Mouse (Mus musculus) cerebellum, postnatal 14 days (tissue): ENCODE measurements around the gene Srrd.

Experiments
- DNase-seq, 2 experiments: peaks; one replicate each; pipeline ENCODE4 v3.0.0; 2021; ENCODE audit warnings: mixed read lengths in 2 of 2

Srrd gene

DNA sequence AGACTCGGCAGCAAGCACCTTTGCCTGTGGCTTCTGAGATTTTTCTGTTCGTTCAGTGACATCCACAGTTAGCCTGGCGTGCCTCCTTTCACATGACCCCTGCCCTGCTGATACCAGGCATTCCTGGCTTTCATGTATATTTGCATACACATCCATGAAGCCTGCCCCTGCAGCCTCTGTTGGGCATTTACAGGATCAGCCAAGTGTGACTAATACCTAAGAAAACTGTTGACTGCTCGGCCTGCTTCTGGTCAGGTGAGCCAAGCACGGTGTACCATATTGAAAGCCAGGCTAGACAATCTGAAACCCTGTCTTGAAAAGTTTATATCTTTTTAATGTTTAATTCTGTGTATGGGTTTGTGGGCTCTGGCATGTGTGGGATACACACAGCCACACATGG lies 26.4 kb downstream of the Srrd start:
- DNase-seq = no peak

DNA sequence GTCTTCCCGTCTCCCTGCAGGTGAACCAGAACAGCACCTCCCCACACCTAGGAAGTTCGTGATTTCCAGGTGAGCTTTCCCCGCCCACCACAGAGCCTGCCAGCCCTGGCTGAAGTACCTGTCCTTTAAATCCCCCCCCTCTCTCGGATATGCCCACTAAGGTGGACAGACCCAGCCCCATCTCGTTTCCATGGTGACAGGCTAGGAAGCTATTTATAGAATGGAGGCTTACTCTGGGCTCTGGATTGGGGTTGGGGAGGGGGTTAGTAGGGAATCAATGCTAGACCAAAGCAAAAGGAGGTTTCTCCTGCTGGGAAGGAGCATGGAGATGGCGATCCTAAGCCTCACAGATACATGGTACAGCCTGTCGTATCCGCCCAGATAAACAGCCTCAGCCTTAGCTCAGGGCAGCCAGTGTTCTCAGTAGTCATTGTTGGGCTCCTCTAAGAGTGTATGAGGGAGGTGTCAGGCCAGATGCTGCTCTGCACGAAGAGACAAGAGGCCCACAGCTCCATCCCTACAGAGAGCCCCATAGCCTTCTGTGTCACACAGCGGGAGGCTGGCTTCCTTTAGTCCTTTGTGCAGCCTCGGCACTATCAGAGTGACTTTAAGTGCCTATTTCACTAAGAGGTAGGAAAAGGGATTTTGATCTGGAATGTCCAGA lies 29.5 kb downstream of the Srrd start:
- no peak for DNase-seq

DNA sequence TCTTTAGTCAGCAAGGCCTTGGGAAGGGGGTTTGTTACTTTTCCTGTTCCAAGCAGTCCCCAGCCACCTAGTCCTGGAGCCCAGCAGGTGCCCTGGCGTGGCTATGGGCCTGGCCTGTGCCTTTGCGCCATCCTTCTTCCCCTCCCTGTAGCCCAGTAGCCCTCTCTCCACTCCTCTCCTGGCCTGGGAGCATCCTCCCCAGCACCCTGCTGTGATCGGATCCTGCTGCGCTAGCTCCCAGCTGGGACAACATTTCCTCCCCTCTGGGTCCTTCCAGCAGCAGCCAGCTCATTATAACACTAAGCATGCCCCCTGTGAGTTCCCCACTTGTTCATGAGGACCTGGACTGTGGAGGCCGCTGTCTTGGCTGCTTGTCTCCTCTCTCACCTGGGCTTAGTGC lies 37.0 kb downstream of the Srrd start:
- DNase-seq = no peak

DNA sequence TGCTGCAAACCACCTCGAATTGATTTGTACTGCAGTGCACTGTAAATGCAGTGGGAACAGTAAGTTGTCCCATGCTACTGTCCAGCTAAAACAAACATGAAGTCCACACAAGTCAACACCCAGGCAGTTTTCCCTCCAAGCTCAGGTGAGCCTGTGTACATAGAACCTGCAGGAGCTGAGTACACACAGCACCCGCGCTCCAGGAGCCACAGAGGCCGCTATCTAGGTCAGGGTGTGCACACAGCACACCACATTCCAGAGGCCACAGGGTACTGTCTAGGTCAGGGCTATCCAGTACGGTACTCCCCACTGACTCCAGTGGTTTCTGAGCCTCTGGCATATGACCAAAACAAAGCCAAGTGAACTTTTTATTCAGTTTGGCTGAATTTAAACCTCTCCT lies 40.5 kb downstream of the Srrd start:
- DNase-seq = no peak

DNA sequence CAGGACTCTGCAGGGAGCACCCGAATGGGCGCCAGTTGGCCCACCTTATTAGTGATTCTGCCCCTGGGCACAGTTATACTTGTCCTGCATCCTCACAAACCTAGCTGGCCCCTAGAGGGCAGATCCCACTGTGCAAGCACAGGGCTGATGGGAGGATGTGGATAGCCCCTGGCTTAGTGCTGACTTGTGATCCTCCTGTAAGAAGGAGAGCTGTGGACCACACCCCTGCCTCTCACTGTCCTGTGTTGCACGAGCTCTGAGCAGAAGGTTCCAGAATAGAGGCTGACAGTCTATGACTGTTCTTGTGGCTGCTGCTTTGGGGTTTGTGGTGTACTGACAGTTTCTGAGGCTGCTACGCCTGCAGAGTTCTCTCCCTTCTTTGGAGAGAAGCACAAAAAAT lies 41.1 kb downstream of the Srrd start:
- no peak for DNase-seq

DNA sequence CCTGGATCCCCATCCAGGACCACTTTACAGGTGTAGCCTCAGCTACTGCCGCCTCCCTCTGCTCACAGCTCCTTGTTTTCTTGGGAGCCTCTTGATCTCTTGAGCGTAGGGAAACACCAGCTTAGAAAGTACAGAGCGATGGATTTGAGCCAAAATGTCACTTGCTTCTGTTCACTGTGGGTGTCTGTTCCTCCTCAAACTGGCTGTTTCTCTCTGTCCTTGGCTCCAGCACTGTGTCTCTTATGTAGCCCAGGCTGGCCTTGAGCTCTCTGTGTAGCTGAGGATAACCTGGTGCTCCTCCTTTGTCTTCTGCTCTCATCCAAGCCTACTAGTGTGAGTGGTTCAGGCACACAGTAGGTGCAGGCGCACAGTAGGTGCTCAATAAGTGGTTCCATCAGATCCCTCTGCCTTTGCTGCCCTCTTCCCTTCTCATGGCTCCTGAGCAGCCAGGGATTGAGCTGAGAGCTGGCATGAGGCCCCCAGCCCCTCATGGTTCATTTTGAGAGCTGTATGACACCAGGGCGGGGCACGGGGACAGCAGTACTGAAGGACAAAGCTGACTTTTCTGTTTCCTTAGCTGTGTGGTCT lies 42.0 kb downstream of the Srrd start:
- DNase-seq = no peak

DNA sequence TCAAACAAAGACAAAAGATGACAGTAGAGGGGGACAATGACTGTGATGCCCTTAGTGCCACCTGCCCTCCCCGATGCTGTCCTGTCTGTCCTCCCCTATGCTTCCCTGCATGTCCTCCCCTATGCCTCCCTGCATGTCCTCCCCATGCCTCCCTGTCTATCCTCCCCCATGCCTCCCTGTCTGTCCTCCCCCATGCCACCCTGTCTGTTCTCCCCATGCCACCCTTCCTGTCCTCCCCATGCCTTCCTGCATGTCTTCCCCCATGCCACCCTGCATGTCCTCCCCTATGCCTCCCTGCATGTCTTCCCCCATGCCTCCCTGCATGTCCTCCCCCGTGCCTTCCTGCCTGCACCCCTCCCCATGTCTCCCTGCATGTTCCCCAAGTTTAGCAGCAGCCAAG lies 42.7 kb downstream of the Srrd start:
- DNase-seq = no peak

DNA sequence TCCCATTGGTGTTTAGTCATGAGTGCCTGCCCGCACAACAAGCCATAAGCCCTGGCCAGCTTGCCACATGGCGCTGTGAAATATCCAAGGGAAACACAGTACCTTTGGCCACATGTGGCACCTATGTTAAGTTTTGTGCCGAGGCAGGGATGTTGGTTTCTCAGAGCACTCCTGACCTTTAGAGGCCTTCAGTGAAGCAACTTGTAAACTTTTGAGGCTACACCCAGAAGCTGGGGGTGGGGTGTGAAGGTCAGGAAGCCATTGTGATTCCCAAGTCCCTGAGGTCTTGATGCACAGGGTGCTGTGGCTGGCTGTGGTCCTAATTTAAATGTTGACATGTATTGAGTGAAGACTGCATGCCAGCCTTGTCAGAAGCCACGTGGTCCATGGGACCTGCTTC lies 43.4 kb downstream of the Srrd start:
- DNase-seq = no peak

DNA sequence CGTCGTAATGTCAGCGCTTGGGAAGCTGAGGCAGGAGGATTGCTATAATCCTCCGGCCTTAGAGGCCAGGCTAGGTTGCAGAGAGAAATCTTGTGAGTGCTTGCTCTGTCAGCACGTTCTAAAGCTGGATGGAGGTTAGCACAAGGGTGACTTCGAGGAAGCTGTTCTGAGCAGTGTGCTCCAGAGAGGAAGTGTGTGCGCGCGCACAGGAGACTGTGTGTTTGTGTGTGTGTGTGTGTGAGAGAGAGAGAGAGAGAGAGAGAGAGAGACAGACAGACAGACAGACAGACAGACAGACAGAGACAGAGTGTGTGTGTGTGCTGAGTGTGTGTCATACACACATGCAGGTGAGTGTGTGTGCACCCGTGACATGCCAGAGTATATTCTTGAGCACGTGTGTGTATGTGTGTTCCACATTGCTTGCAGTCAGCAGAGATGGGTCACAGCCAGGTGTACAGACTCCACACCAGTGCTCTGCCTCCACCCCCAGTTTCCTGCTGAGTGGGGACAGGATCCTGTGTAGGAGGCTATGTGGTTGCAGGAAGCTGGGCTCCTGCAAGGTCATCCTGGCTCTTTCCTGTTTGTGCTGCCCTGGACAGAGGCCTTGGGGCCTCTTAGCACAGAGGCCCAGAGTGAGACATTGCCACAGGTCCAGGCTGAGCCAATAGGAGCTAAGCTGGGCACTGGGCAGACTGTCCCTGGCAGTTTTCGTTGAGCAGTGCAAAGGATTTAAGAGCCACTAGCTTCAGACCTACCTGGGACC lies 44.4 kb downstream of the Srrd start:
- DNase-seq = no peak

DNA sequence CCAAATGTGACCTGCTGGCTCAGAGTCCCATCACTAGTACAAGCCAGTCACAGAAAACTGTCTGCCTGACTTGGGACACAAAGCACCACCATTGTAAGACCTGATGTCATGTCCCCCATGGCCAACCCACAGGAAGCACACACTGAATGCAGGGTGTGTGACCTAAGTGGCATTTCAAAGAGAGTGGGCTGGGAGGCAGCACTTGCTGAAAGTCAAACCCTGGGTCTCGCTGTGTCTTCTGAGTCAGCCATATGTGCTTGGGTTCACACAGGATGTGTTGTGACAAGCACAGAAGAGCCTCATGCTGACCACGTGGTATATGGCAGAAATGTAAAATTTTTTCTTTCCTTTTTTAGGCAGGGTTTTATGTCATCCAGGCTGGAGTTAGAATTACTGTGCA lies 45.6 kb downstream of the Srrd start:
- no peak for DNase-seq

DNA sequence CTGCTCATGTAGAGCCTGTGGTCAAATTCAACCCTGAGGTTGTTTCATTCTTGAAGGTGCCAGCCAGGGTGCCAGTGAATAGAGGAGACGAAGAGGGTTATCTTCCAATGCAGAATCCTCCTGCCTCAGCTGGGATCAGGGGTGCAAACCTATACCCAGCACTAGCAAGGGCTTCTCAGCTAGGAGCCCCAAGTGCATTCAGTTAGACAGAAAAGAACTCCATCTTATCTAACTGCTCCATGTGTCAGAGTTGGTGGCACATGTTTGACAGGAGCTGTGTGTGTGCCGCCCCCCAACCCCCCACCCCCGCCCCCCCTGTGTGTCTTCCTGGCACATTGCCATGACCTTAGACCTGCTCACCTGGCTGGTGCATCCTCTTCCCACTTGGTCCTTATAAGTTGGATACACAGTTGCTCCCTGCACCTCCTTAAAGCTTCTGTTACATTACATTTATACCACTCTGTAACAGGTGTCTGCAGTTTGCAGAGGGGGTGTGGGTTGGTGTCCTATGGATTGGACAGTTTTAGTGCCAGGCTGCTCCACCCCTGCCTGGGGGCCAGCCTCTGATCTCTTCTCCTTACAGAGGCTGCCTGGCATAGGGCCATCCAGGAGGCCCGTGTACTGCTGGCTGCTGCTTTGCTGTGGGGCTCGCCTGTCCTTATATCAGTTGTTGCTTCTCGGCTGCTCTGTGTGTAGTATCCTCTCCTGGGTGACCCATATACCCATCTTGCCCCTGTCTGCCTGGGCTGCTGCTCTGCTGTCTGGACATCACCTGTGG lies 46.2 kb downstream of the Srrd start:
- DNase-seq = no peak

DNA sequence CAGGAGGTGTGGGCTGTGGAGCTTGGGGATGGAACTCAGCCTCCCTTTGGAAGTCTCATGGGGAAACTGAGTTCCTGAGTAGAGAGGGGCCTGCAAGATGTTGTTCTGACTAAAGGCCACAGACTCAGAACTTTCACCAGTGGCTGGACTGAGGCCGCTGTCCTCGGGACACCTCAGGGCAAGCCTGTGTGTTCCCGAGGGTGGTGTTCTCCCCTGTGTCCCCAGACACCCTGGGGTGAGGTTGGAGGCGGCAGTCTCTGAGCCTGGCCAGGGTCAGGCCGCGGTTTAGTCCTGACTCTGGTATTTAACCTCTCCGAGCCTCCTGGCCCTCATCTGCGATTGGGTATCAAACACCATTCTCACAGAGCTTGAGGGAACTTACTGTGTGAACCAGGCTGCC lies 47.3 kb downstream of the Srrd start:
- no peak for DNase-seq

DNA sequence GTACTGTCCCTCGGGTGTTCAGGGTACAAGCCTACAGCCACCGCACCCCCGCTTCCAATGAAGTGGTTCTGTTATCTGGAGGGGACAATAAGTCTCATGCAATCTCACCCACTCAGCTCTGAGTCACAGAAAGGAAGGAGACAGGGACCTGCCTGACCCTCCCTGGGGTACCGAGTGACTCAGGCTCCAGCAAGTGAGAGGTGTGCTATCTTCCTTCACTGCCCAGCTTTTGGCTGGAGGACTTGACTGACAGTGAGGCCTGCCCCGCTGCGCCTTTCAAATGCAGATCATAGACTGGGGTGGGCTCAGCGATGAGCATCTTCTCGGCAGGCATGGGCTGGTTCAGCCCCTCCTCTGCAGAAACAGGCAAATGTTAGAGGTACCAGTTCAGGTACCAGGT lies 47.7 kb downstream of the Srrd start:
- no peak for DNase-seq

DNA sequence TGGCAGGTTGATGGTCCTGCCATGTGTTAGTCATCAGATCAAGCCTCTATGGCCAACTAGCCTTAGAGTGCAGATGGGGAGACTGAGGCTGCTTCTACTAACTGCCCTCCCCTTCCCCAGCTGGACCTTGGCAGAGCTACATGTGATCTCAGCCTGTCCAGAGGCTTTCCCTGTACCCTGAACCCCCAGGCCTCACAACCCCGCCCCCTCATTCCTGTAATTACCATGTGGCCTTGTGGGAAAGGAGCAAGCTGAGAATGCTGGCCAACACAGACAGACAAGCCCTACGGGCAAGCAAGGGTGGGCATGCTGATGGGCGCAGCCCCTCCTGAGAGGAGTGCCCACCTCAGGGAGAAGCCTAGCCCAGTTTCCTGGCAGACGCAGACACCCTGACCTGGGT lies 48.1 kb downstream of the Srrd start:
- no peak for DNase-seq

DNA sequence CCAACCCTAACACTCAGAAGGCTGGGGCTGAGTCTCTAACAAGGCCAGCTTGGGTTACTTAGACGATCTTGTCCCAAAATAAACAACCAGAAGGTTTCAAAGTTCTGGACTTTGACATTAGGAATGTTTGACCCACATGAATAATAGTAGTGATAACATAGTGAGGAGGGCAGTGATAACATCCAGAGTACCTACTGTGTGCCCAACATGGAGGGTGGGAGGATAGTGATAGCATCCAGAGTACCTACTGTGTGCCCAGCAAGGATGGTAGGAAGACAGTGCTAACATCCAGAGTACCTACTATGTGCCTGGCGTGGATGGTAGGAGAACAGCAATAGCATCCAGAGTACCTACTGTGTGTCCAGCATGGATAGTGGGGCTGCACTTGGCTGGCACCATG lies 49.0 kb downstream of the Srrd start:
- no peak for DNase-seq

DNA sequence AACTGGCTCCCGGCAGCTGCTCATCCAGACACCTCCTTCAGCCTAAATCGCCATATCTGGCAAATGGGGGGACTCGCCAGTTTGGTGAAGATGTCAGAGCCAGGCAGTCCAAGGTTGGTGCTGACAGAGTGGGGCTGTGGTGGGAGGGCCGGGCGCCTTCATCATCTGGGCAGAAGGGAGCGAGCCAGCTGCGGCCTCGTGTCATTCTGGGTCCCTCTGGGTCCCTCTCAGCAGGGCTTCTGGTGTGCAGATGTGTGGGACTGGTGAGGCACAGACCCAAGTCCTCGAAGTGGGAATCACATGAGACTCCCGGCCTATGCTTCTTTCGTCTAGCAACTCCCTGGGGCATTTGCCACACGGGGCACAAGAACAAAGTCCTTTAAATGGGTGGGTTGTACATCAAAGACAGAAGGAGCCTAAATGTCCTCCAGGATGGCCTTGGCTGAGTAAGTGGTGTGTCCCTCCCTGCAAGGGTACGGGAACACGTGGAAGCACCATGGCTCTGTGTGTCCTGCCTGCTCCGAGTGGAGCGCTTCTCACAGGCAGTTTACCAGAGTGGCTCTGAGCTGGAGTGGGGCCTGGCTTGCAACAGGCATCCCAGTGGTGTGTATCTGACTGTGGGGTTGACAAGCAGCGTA lies 50.4 kb downstream of the Srrd start:
- no peak for DNase-seq

DNA sequence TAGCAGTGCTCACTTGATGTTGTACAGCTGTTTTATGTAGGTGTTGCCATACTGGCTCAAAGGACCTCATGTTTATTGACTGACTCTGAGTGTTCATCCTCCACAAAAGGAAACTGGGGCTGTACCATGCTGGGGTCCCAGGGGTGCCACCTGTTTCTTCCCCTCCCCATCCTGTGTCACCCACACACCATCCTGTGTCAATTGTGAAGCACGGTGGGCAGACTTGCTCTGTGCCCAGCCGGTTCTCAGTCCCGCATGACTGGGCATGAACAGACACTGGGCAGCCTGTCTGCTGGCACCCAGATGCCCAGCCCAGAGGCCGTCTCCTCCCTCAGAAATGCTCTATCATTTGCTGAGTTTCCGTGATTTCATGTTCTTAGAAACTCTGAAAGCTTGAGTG lies 51.0 kb downstream of the Srrd start:
- DNase-seq = peak in 1 of 2 experiments; percentile 44

DNA sequence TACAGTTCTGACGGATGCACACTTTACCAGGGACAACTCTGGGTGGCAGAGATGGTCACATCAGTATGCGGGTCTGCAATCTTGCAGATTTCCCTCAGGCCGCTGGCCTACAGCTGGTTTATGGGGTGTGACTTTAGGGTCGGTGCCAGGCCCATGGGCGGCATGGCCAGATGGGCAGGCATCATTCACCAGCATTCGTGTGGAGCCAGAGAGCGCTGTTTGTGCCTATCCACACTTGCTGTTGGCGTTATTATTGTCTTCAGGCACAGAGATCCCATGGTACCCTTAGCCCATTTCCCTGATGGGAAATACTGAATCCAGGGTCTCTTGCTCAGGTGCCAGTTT lies 52.3 kb downstream of the Srrd start:
- no peak for DNase-seq

DNA sequence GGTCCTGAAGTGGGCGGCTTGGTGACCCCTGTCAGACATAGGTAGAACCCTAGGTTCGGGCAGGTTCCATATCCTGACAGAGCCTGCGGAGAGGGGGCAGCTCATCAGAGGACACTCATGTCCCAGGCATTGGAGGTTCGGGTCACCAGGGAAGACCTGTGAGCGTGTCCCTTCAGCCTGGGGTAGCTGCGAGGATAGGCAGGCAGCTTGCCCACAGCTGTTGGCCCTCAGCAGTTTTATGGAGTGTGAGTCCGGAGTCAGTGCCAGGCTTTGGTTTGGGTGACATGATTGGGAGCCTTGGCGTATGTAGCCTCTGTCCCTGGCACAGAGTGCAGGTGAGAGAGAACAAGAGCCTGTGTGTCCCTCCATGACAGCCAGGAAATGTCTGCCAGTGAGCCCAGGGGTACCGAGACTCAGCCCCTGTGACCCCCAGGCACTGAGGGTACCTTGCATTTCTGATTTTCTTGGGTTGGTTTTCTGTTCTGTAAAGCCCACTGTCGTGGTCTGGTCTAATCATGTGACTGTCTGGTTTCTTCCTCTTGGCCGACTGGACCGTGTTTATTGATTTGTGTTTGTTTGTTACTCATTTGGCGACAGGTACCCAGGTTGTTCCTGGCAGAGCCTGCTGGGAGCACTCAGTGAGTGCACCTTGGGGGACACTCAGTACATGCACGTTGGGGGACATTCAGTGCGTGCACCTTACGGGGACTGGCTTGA lies 52.9 kb downstream of the Srrd start:
- DNase-seq = peak; percentile 69 to 77

DNA sequence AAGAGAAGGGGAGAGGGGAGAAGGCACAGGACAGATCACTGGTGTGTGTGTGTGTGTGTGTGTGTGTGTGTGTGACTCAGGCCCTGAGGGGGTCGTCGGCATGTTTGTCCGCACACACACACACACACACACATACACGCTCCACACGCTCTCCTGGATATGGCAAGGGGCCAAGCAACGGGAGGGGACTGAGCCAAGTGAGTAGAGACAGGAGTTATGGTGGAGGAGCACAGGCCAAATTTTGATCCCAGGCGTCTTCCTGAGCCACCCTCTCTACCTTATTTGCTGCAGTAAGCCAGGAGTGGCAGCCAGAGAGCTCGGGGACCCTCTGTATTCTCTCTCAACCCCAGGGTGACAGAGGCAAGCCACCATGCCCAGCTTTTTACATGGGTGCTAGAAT lies 53.6 kb downstream of the Srrd start:
- DNase-seq = peak; percentile 74 to 86

DNA sequence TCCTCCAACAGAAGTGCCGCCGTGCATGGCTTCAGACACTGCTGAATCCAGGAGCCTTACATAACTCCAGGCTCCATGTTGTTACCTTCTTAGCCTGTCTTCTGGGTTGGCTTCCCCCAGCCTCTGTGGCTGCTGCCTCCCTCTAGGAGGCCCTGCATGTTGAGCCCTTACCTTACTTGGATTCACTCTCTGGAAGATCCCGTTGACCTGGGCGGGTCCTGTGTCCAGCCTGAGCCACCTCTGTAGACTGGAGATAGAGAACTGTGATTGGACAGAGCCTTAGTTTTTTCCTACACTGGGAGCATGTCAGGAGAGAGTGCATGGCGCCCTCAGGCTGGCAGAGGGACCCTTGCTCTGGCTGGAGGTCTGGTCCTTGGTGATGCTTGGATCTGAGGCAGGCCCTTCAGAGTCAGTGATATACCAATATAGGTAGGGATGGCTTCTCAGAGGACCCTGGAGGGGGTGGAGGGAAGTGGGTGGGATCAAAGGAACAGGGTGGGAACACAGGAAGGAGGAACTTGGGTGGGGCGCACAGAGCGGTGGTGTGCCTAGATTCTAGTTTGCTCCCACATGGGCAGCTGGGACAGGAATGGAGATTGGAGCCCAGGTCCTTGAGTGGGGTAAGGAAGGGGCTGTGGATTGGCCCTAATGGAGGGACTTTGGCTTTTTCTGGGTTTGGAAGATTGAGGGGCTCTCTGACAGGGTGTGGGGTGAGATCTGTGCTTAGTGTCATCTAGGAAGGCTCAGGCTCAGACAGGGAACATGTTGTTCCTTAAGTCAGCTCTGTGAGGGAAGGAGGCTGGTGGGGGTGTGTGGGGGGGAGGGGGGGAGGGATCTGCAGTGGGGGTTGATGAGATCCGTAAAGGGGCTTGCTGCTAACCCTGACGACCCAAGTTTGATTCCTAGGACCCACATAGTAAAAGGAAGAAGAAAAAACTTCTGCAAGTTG lies 54.4 kb downstream of the Srrd start:
- no peak for DNase-seq
